Mouse (Mus musculus): ENCODE measurements around the gene Abraxas2.

Gene Abraxas2

GRCm38 (mm10) chr7:132900826-132901531, 42.0 kb downstream of the Abraxas2 start:
- DNase-seq = peak; percentile 92

DNA sequence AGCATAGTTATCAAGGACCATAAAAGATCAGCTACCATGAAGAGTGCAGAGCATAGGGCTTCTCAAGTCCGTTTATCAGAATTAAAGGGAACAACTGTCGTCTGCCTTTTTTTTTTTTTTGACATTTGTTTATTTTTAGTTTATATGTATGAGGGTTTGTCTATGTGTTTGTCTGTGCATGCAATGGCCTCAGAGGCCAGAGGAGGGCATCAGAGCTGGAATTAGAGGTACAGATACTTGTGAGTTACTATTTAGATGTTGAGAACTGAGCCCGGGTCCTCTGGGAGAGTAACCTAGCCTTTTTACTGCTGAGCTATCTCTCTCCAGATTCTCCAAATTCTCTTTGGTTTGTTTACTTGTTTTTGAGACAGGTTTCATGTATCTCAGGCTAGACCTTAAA, 44.8 kb downstream of the Abraxas2 start:
- peak; percentile 73 for DNase-seq

DNA sequence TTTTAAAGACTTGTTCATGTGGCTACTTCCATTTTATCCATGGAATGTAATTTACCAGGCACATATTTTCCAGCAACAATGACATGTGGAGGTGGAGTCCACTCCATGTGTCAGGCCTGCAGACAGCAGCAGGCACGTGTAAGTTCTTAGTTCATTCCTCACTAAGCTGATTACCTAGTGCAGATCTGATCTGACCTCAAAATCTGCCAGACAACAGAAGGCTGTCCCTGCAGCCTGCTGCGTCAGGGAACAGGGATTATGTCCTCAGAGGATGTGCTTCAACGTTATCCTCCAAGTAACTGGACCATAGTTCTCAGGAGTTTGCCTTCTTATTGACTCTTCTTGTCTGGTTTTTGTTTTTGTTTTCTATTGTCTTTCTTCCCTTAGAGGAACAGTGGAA, 62.9 kb downstream of the Abraxas2 start:
- no peak for DNase-seq

DNA sequence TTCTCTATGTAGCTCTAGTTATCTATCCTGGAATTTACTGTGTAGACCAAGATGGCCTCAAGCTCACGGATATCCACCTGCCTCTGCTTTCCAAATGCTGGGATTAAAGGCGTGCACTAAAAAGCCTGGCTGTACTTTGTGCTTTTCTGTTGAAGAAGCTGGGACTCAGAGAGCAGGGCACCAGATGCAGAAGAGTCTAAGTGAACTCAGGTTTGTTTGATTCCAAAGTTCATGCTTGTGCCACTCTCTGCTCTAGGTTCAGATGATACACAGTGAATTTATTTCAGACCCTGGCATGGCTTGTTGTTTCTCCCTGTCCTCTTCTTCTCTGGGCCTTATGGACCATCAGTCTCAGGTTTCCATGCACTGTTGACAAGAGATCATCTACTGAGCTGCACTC, 66.2 kb downstream of the Abraxas2 start:
- no peak for DNase-seq

GRCm38 (mm10) chr7:132927201-132927600, 68.2 kb downstream of the Abraxas2 start:
- no peak for DNase-seq

- no peak for DNase-seq
These were observed 71.0 kb downstream of the Abraxas2 start for GRCm38 (mm10) chr7:132930055-132930454.

GRCm38 (mm10) chr7:132930850-132931559, 72.0 kb downstream of the Abraxas2 start, which contains the start of gene Zranb1:
TSS of gene Zranb1 (plus strand) at chr7:132931142.
- peak; percentile 100 for DNase-seq

GRCm38 (mm10) chr7:132931560-132932351, 72.7 kb downstream of the Abraxas2 start:
- DNase-seq = peak; percentile 97

- no peak for DNase-seq
These were observed 74.3 kb downstream of the Abraxas2 start for GRCm38 (mm10) chr7:132933331-132933730.

All from heart, adult 11 months (tissue).